In the genomic region with DNA sequence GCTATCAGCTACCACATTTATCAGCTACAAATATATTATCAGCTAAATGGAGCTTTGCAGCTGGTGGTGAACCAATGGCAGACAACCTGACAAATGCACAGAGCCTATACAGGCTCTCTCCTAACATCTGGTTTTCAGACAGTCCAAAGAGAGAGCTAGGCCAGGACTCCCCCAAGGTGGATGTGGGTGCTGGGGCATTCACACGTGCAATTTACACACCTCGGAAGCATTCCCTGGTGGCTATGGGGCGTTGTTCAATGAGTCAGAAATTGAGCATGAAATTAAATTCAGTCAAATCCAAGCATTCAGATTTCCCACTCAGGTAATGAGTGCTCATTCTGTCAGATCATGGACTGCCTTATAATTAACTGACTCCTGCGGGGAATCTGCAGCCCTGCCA, we compare ENCODE assay signal across 25 mouse cellular contexts. TPM values are rescaled to one million over a fixed set of nuclear protein-coding genes. Genes with fewer than 3 reads are reported as not detected.
DNase-seq lines count a peak whose midpoint lies in the region; ATAC-seq and TF ChIP-seq lines count a peak whose summit lies in the region.
"Had no signal": no experiment of that assay in that cellular context is flagged by ENCODE, and none has a peak within 500 bp of the region (broad histone marks: within the 10 kb centered on the region; RNA-seq: fewer than 3 reads in every experiment).

No protein-coding gene starts in this region.

- TF ChIP-seq CTCF in midbrain, postnatal 0 days (IDR thresholded peaks at IDR 0.05) = no peak
- TF ChIP-seq CTCF in liver, postnatal 0 days (IDR thresholded peaks at IDR 0.05; ENCODE audit: low read depth) = no peak

- H3K9ac ChIP-seq in hindbrain, embryonic 16.5 days (ENCODE audit: low read depth, low read length) = no peak overlapping the region
- H3K9ac ChIP-seq in hindbrain, embryonic 14.5 days = no peak overlapping the region
- H3K9ac ChIP-seq in liver, embryonic 13.5 days = no peak overlapping the region
- no peak overlapping the region for H3K9ac ChIP-seq in liver, embryonic 11.5 days (ENCODE audit: low read depth, low read length)
- no peak overlapping the region for H3K9ac ChIP-seq in midbrain, postnatal 0 days (replicated peaks; ENCODE audit: low read length, poor library complexity, severe bottlenecking)
- no peak overlapping the region for H3K9ac ChIP-seq in midbrain, embryonic 13.5 days (replicated peaks)
- peak overlapping the region; percentile 69 for H3K9ac ChIP-seq in liver, postnatal 0 days (replicated peaks)
- H3K9ac ChIP-seq: embryonic facial prominence, embryonic 12.5 days; forebrain, embryonic 15.5 days had no signal

- H3K27ac ChIP-seq in hindbrain, embryonic 16.5 days (ENCODE audit: low read depth, low read length) = no peak overlapping the region
- no peak overlapping the region for H3K27ac ChIP-seq in hindbrain, embryonic 14.5 days
- no peak overlapping the region for H3K27ac ChIP-seq in liver, embryonic 13.5 days
- no peak overlapping the region for H3K27ac ChIP-seq in liver, embryonic 11.5 days (ENCODE audit: low read depth, low read length)
- no peak overlapping the region for H3K27ac ChIP-seq in midbrain, postnatal 0 days (ENCODE audit: low read depth, low read length)
- no peak overlapping the region for H3K27ac ChIP-seq in midbrain, embryonic 13.5 days
- H3K27ac ChIP-seq in liver, postnatal 0 days (ENCODE audit: low read depth) = peak overlapping the region; percentile 89; the same call in 1 of the 2 replicates
- H3K27ac ChIP-seq: embryonic facial prominence, embryonic 12.5 days; forebrain, embryonic 15.5 days; heart, embryonic 10.5 days had no signal

- H3K4me2 ChIP-seq in hindbrain, embryonic 16.5 days (ENCODE audit: low read length) = no peak overlapping the region
- H3K4me2 ChIP-seq in hindbrain, embryonic 14.5 days (replicated peaks) = no peak overlapping the region
- peak overlapping the region; percentile 48; the same call in 1 of the 2 replicates for H3K4me2 ChIP-seq in liver, embryonic 13.5 days
- no peak overlapping the region for H3K4me2 ChIP-seq in liver, embryonic 11.5 days
- no peak overlapping the region for H3K4me2 ChIP-seq in midbrain, postnatal 0 days (ENCODE audit: low read depth, low read length, poor library complexity, severe bottlenecking)
- H3K4me2 ChIP-seq in midbrain, embryonic 13.5 days (replicated peaks) = no peak overlapping the region
- peak overlapping the region; percentile 66 for H3K4me2 ChIP-seq in liver, postnatal 0 days (ENCODE audit: low read depth, low read length)
- H3K4me2 ChIP-seq: embryonic facial prominence, embryonic 12.5 days; forebrain, embryonic 15.5 days had no signal

- ATAC-seq in hindbrain, embryonic 16.5 days = 0 out of 2 replicates have a peak, but pooled peaks have one; percentile 27
- ATAC-seq in hindbrain, embryonic 14.5 days (ENCODE audit: low FRiP score) = no peak
- ATAC-seq in liver, embryonic 13.5 days (ENCODE audit: low read depth) = no peak
- ATAC-seq in liver, embryonic 11.5 days (replicated peaks; ENCODE audit: low FRiP score) = no peak
- ATAC-seq in midbrain, postnatal 0 days (ENCODE audit: low FRiP score) = no peak
- no peak for ATAC-seq in midbrain, embryonic 13.5 days
- no peak for ATAC-seq in liver, postnatal 0 days
- ATAC-seq: CD4-positive, CD25-positive, alpha-beta regulatory T cell, adult 4 months; forebrain, embryonic 15.5 days had no signal

- no peaks in the 10 kb centered on the region for H3K36me3 ChIP-seq in hindbrain, embryonic 16.5 days (ENCODE audit: control insufficient read depth, insufficient read depth, low read length)
- no peaks in the 10 kb centered on the region for H3K36me3 ChIP-seq in hindbrain, embryonic 14.5 days (replicated peaks; ENCODE audit: control insufficient read depth, insufficient read depth)
- 0 out of 2 replicates have a peak, but pooled peaks cover 4% of the 10 kb centered on the region for H3K36me3 ChIP-seq in liver, embryonic 13.5 days
- H3K36me3 ChIP-seq in liver, embryonic 11.5 days (ENCODE audit: control insufficient read depth, insufficient read depth, low read length) = no peaks in the 10 kb centered on the region
- H3K36me3 ChIP-seq in midbrain, postnatal 0 days (ENCODE audit: insufficient read depth, low read length) = no peaks in the 10 kb centered on the region
- no peaks in the 10 kb centered on the region for H3K36me3 ChIP-seq in midbrain, embryonic 13.5 days
- H3K36me3 ChIP-seq in liver, postnatal 0 days (replicated peaks; ENCODE audit: insufficient read depth, low read length) = no peaks in the 10 kb centered on the region; the same call in 1 of the 2 replicates
- H3K36me3 ChIP-seq: embryonic facial prominence, embryonic 12.5 days; forebrain, embryonic 15.5 days; G1E; heart, embryonic 10.5 days had no signal

- no peaks in the 10 kb centered on the region for H3K4me1 ChIP-seq in hindbrain, embryonic 16.5 days (ENCODE audit: control insufficient read depth, insufficient read depth, low read depth, low read length)
- H3K4me1 ChIP-seq in hindbrain, embryonic 14.5 days (replicated peaks; ENCODE audit: control insufficient read depth, insufficient read depth, low read length) = 0 out of 2 replicates have a peak, but pooled peaks cover 4% of the 10 kb centered on the region
- peaks cover 3% of the 10 kb centered on the region; the same call in 1 of the 2 replicates for H3K4me1 ChIP-seq in liver, embryonic 13.5 days (replicated peaks)
- no peaks in the 10 kb centered on the region for H3K4me1 ChIP-seq in liver, embryonic 11.5 days (replicated peaks; ENCODE audit: control insufficient read depth, insufficient read depth, low read length)
- no peaks in the 10 kb centered on the region for H3K4me1 ChIP-seq in midbrain, postnatal 0 days (ENCODE audit: insufficient read depth, low read length)
- no peaks in the 10 kb centered on the region for H3K4me1 ChIP-seq in midbrain, embryonic 13.5 days (replicated peaks)
- H3K4me1 ChIP-seq in liver, postnatal 0 days (ENCODE audit: insufficient read depth) = no peaks in the 10 kb centered on the region
- H3K4me1 ChIP-seq: embryonic facial prominence, embryonic 12.5 days; forebrain, embryonic 15.5 days; heart, embryonic 10.5 days had no signal

- intact Hi-C loops in left cerebral cortex, postnatal 14 days (cut with DNase I) = no loop called here

- H3K9me3 ChIP-seq in hindbrain, embryonic 16.5 days (ENCODE audit: control insufficient read depth, low read length) = no peaks in the 10 kb centered on the region
- H3K9me3 ChIP-seq in hindbrain, embryonic 14.5 days (ENCODE audit: control insufficient read depth, low read length) = no peaks in the 10 kb centered on the region
- no peaks in the 10 kb centered on the region for H3K9me3 ChIP-seq in liver, embryonic 13.5 days (replicated peaks)
- no peaks in the 10 kb centered on the region for H3K9me3 ChIP-seq in liver, embryonic 11.5 days (ENCODE audit: control insufficient read depth, low read length)
- H3K9me3 ChIP-seq in midbrain, postnatal 0 days (ENCODE audit: low read length) = no peaks in the 10 kb centered on the region
- no peaks in the 10 kb centered on the region for H3K9me3 ChIP-seq in midbrain, embryonic 13.5 days
- H3K9me3 ChIP-seq in liver, postnatal 0 days (ENCODE audit: low read length) = no peaks in the 10 kb centered on the region
- H3K9me3 ChIP-seq: embryonic facial prominence, embryonic 12.5 days; forebrain, embryonic 15.5 days; G1E; heart, embryonic 10.5 days had no signal

- H3K27me3 ChIP-seq in hindbrain, embryonic 16.5 days (replicated peaks; ENCODE audit: control insufficient read depth, insufficient read depth, low read length) = no peaks in the 10 kb centered on the region
- no peaks in the 10 kb centered on the region for H3K27me3 ChIP-seq in hindbrain, embryonic 14.5 days (ENCODE audit: control insufficient read depth, insufficient read depth, low read length)
- no peaks in the 10 kb centered on the region for H3K27me3 ChIP-seq in liver, embryonic 13.5 days
- H3K27me3 ChIP-seq in liver, embryonic 11.5 days (replicated peaks; ENCODE audit: control insufficient read depth, insufficient read depth, low read length) = no peaks in the 10 kb centered on the region
- H3K27me3 ChIP-seq in midbrain, postnatal 0 days (ENCODE audit: insufficient read depth, low read length) = no peaks in the 10 kb centered on the region
- no peaks in the 10 kb centered on the region for H3K27me3 ChIP-seq in midbrain, embryonic 13.5 days
- no peaks in the 10 kb centered on the region for H3K27me3 ChIP-seq in liver, postnatal 0 days (ENCODE audit: insufficient read depth, low read length)
- H3K27me3 ChIP-seq: embryonic facial prominence, embryonic 12.5 days; forebrain, embryonic 15.5 days had no signal

- no peak for TF ChIP-seq EP300 in liver, postnatal 0 days (IDR thresholded peaks at IDR 0.05; ENCODE audit: low read depth)

- no peak overlapping the region for H3K4me3 ChIP-seq in hindbrain, embryonic 16.5 days (ENCODE audit: low read length)
- no peak overlapping the region for H3K4me3 ChIP-seq in hindbrain, embryonic 14.5 days (replicated peaks; ENCODE audit: low read length)
- no peak overlapping the region for H3K4me3 ChIP-seq in liver, embryonic 13.5 days (replicated peaks)
- H3K4me3 ChIP-seq in liver, embryonic 11.5 days (ENCODE audit: low read depth, low read length) = no peak overlapping the region
- H3K4me3 ChIP-seq in midbrain, postnatal 0 days (ENCODE audit: low read depth, low read length) = no peak overlapping the region
- no peak overlapping the region for H3K4me3 ChIP-seq in midbrain, embryonic 13.5 days (replicated peaks)
- H3K4me3 ChIP-seq in liver, postnatal 0 days (ENCODE audit: low read depth, low read length) = peak overlapping the region; percentile 49
- H3K4me3 ChIP-seq: embryonic facial prominence, embryonic 12.5 days; forebrain, embryonic 15.5 days; heart, embryonic 10.5 days had no signal

- 32% methylated on average over 4 of the region's 4 CpGs for WGBS in hindbrain, embryonic 16.5 days
- WGBS in hindbrain, embryonic 14.5 days = 59% methylated on average over 4 of the region's 4 CpGs
- 62% methylated on average over 4 of the region's 4 CpGs for WGBS in liver, embryonic 13.5 days (ENCODE audit: insufficient replicate concordance)
- 79% methylated on average over 4 of the region's 4 CpGs for WGBS in liver, embryonic 11.5 days
- WGBS in midbrain, postnatal 0 days = 52% methylated on average over 4 of the region's 4 CpGs
- 72% methylated on average over 4 of the region's 4 CpGs for WGBS in midbrain, embryonic 13.5 days
- 72% methylated on average over 4 of the region's 4 CpGs for WGBS in liver, postnatal 0 days (ENCODE audit: insufficient replicate concordance)

- no peak for DNase-seq in hindbrain, embryonic 14.5 days (ENCODE audit: low spot score)
- no peak for DNase-seq in liver, embryonic 13.5 days
- no peak for DNase-seq in liver, embryonic 11.5 days (ENCODE audit: low spot score)
- peak; percentile 22 for DNase-seq in midbrain, postnatal 0 days (ENCODE audit: low spot score)
- DNase-seq in liver, postnatal 0 days = no peak
- no peak for DNase-seq in left cerebral cortex, postnatal 14 days (ENCODE audit: low spot score in 2 of 2)
- DNase-seq: adrenal gland, adult 8-10 months; adrenal gland, postnatal 36 days; cerebellum, adult 11 months; cerebellum, adult 8-10 months; cerebellum, postnatal 25 days; gastrocnemius, postnatal 36 days; heart, adult 18-20 months; heart, postnatal 10 days had no signal

RNA-seq across cellular contexts. Expression of gene Fgg, which starts 4.0 kb away (rescaled TPM):
- polyA plus RNA-seq in hindbrain, embryonic 16.5 days (2015; fragmentation: Nextera tagmentation; extraction: Ambion mirVana) = not detected in 2 replicates
- polyA plus RNA-seq in hindbrain, embryonic 14.5 days (2014; fragmentation: Nextera tagmentation; extraction: Ambion mirVana) = not detected in 2 replicates
- polyA plus RNA-seq in liver, embryonic 13.5 days (2015; fragmentation: Nextera tagmentation; extraction: Ambion mirVana) = 255 and 310 TPM in 2 replicates
- 178 and 182 TPM in 2 replicates for polyA plus RNA-seq in liver, embryonic 11.5 days (2014; fragmentation: Nextera tagmentation; extraction: Ambion mirVana)
- total RNA-seq in midbrain, postnatal 0 days (2014; rRNA removed) = not detected in 2 replicates
- 0.09 TPM in 1 of 2 replicates, not detected in the other for polyA plus RNA-seq in midbrain, postnatal 0 days (2015; fragmentation: Nextera tagmentation; extraction: Ambion mirVana)
- polyA plus RNA-seq in midbrain, embryonic 13.5 days (2015; fragmentation: Nextera tagmentation; extraction: Ambion mirVana) = 0.71 TPM in 1 of 2 replicates, not detected in the other
- polyA plus RNA-seq in liver, postnatal 0 days (2015; fragmentation: Nextera tagmentation; extraction: Ambion mirVana) = 4,762 and 5,621 TPM in 2 replicates
- not detected for total RNA-seq in left cerebral cortex, postnatal 14 days (2021)
- total RNA-seq: heart, adult 18-20 months; heart, postnatal 10 days; hematopoietic stem cell, adult 5-6 weeks had no signal
- polyA plus RNA-seq: CD4-positive, CD25-positive, alpha-beta regulatory T cell, adult 4 months; cortical plate, adult 2 months; forebrain, embryonic 11.5 days; forebrain, embryonic 15.5 days; G1E; heart, embryonic 14.5 days had no signal

RNA-seq across cellular contexts. Expression of gene Fga, which starts 14.3 kb away (rescaled TPM):
- not detected in 2 replicates for polyA plus RNA-seq in hindbrain, embryonic 16.5 days (2015; fragmentation: Nextera tagmentation; extraction: Ambion mirVana)
- not detected in 2 replicates for polyA plus RNA-seq in hindbrain, embryonic 14.5 days (2014; fragmentation: Nextera tagmentation; extraction: Ambion mirVana)
- 276 and 332 TPM in 2 replicates for polyA plus RNA-seq in liver, embryonic 13.5 days (2015; fragmentation: Nextera tagmentation; extraction: Ambion mirVana)
- polyA plus RNA-seq in liver, embryonic 11.5 days (2014; fragmentation: Nextera tagmentation; extraction: Ambion mirVana) = 161 and 182 TPM in 2 replicates
- not detected in 2 replicates for total RNA-seq in midbrain, postnatal 0 days (2014; rRNA removed)
- polyA plus RNA-seq in midbrain, postnatal 0 days (2015; fragmentation: Nextera tagmentation; extraction: Ambion mirVana) = not detected in 2 replicates
- 0.09 TPM in 1 of 2 replicates, not detected in the other for polyA plus RNA-seq in midbrain, embryonic 13.5 days (2015; fragmentation: Nextera tagmentation; extraction: Ambion mirVana)
- polyA plus RNA-seq in liver, postnatal 0 days (2015; fragmentation: Nextera tagmentation; extraction: Ambion mirVana) = 4,366 and 4,944 TPM in 2 replicates
- total RNA-seq in left cerebral cortex, postnatal 14 days (2021) = not detected
- total RNA-seq: heart, adult 18-20 months; hematopoietic stem cell, adult 5-6 weeks had no signal
- polyA plus RNA-seq: CD4-positive, CD25-positive, alpha-beta regulatory T cell, adult 4 months; cortical plate, adult 2 months; forebrain, embryonic 11.5 days; forebrain, embryonic 15.5 days; G1E; heart, embryonic 14.5 days had no signal

RNA-seq across cellular contexts. Expression of gene Fgb, which starts 38.1 kb away (rescaled TPM):
- polyA plus RNA-seq in hindbrain, embryonic 16.5 days (2015; fragmentation: Nextera tagmentation; extraction: Ambion mirVana) = not detected in 2 replicates
- not detected in 2 replicates for polyA plus RNA-seq in hindbrain, embryonic 14.5 days (2014; fragmentation: Nextera tagmentation; extraction: Ambion mirVana)
- polyA plus RNA-seq in liver, embryonic 13.5 days (2015; fragmentation: Nextera tagmentation; extraction: Ambion mirVana) = 191 and 210 TPM in 2 replicates
- polyA plus RNA-seq in liver, embryonic 11.5 days (2014; fragmentation: Nextera tagmentation; extraction: Ambion mirVana) = 176 and 188 TPM in 2 replicates
- total RNA-seq in midbrain, postnatal 0 days (2014; rRNA removed) = not detected in 2 replicates
- not detected in 2 replicates for polyA plus RNA-seq in midbrain, postnatal 0 days (2015; fragmentation: Nextera tagmentation; extraction: Ambion mirVana)
- polyA plus RNA-seq in midbrain, embryonic 13.5 days (2015; fragmentation: Nextera tagmentation; extraction: Ambion mirVana) = 0.11 TPM in 1 of 2 replicates, not detected in the other
- polyA plus RNA-seq in liver, postnatal 0 days (2015; fragmentation: Nextera tagmentation; extraction: Ambion mirVana) = 2,723 and 3,190 TPM in 2 replicates
- total RNA-seq in left cerebral cortex, postnatal 14 days (2021) = not detected
- total RNA-seq: heart, adult 18-20 months; hematopoietic stem cell, adult 5-6 weeks had no signal
- polyA plus RNA-seq: CD4-positive, CD25-positive, alpha-beta regulatory T cell, adult 4 months; cortical plate, adult 2 months; forebrain, embryonic 11.5 days; forebrain, embryonic 15.5 days; G1E had no signal

RNA-seq across cellular contexts. Expression of gene Plrg1, which starts 43.8 kb away (rescaled TPM):
- polyA plus RNA-seq in hindbrain, embryonic 16.5 days (2015; fragmentation: Nextera tagmentation; extraction: Ambion mirVana) = 95.2 and 95.7 TPM in 2 replicates
- 99.6 and 108 TPM in 2 replicates for polyA plus RNA-seq in hindbrain, embryonic 14.5 days (2014; fragmentation: Nextera tagmentation; extraction: Ambion mirVana)
- polyA plus RNA-seq in liver, embryonic 13.5 days (2015; fragmentation: Nextera tagmentation; extraction: Ambion mirVana) = 60.3 and 63.2 TPM in 2 replicates
- polyA plus RNA-seq in liver, embryonic 11.5 days (2014; fragmentation: Nextera tagmentation; extraction: Ambion mirVana) = 92.7 and 103 TPM in 2 replicates
- total RNA-seq in midbrain, postnatal 0 days (2014; rRNA removed) = 65.7 and 78.7 TPM in 2 replicates
- polyA plus RNA-seq in midbrain, postnatal 0 days (2015; fragmentation: Nextera tagmentation; extraction: Ambion mirVana) = 76.9 and 78.0 TPM in 2 replicates
- 115 and 119 TPM in 2 replicates for polyA plus RNA-seq in midbrain, embryonic 13.5 days (2015; fragmentation: Nextera tagmentation; extraction: Ambion mirVana)
- polyA plus RNA-seq in liver, postnatal 0 days (2015; fragmentation: Nextera tagmentation; extraction: Ambion mirVana) = 29.6 and 29.9 TPM in 2 replicates
- total RNA-seq in left cerebral cortex, postnatal 14 days (2021) = 10 to 100 TPM; 38.8 to 39.9 TPM

Comparison
In these comparisons a context has a peak if more than half of its experiments do, and no peak if none do; other contexts are left out.
1. H3K4me2 ChIP-seq: peak in liver, embryonic 13.5 days (single experiment) and liver, postnatal 0 days (single experiment); none in hindbrain, embryonic 16.5 days (single experiment), hindbrain, embryonic 14.5 days (single experiment), liver, embryonic 11.5 days (single experiment), midbrain, postnatal 0 days (single experiment) and midbrain, embryonic 13.5 days (single experiment).
2. RNA of gene Fgg, which starts 4.0 kb away (polyA plus RNA-seq): 4,762 to 5,621 TPM in liver, postnatal 0 days, 255 to 310 TPM in liver, embryonic 13.5 days and 178 to 182 TPM in liver, embryonic 11.5 days; 0.71 TPM in midbrain, embryonic 13.5 days, 0.09 TPM in midbrain, postnatal 0 days, not detected in hindbrain, embryonic 16.5 days and not detected in hindbrain, embryonic 14.5 days; every median in the first group is over 100 times any median in the second.
3. RNA of gene Fga, which starts 14.3 kb away (polyA plus RNA-seq): 4,366 to 4,944 TPM in liver, postnatal 0 days, 276 to 332 TPM in liver, embryonic 13.5 days and 161 to 182 TPM in liver, embryonic 11.5 days; 0.09 TPM in midbrain, embryonic 13.5 days, not detected in hindbrain, embryonic 14.5 days, not detected in hindbrain, embryonic 16.5 days and not detected in midbrain, postnatal 0 days; every median in the first group is over 100 times any median in the second.
4. RNA of gene Fgb, which starts 38.1 kb away (polyA plus RNA-seq): 2,723 to 3,190 TPM in liver, postnatal 0 days, 191 to 210 TPM in liver, embryonic 13.5 days and 176 to 188 TPM in liver, embryonic 11.5 days; 0.11 TPM in midbrain, embryonic 13.5 days, not detected in midbrain, postnatal 0 days, not detected in hindbrain, embryonic 16.5 days and not detected in hindbrain, embryonic 14.5 days; every median in the first group is over 100 times any median in the second.